12 mouse cellular contexts compared by ENCODE assay signal in genomic region chr17:64045326-64045725, GRCm38 (mm10).
A peak's percentile ranks its signal among the peaks of the same experiment; 100 is the strongest.
DNase-seq lines count a peak whose midpoint lies in the region; ATAC-seq lines count a peak whose summit lies in the region.
"Had no signal": no experiment of that assay in that cellular context is flagged by ENCODE, and none has a peak within 500 bp of the region (broad histone marks: within the 10 kb centered on the region; RNA-seq: fewer than 3 reads in every experiment).

No protein-coding gene starts in this region.

- no peak for ATAC-seq in midbrain, embryonic 15.5 days (replicated peaks)
- ATAC-seq in frontal cortex, adult (ENCODE audit: low TSS enrichment) = peak; percentile 96
- no peak for ATAC-seq in activated CD4-positive, CD25-positive, alpha-beta regulatory T cell, adult 4 months

- H3K36me3 ChIP-seq in midbrain, embryonic 10.5 days = no peaks in the 10 kb centered on the region
- no peaks in the 10 kb centered on the region for H3K36me3 ChIP-seq in midbrain, embryonic 15.5 days (replicated peaks)
- H3K36me3 ChIP-seq: embryonic facial prominence, embryonic 12.5 days; liver, embryonic 15.5 days had no signal

- H3K4me2 ChIP-seq in midbrain, embryonic 15.5 days = no peak overlapping the region
- H3K4me2 ChIP-seq: embryonic facial prominence, embryonic 12.5 days; liver, embryonic 15.5 days had no signal

- peaks cover 3% of the 10 kb centered on the region; the same call in 1 of the 2 replicates for H3K4me1 ChIP-seq in midbrain, embryonic 10.5 days
- no peaks in the 10 kb centered on the region for H3K4me1 ChIP-seq in midbrain, embryonic 15.5 days
- H3K4me1 ChIP-seq: liver, embryonic 15.5 days had no signal

- no peak overlapping the region for H3K9ac ChIP-seq in midbrain, embryonic 15.5 days
- H3K9ac ChIP-seq: embryonic facial prominence, embryonic 12.5 days; liver, embryonic 15.5 days had no signal

- intact Hi-C loops in gastrocnemius, postnatal 36 days (cut with DNase I) = no loop called here

- no peak for DNase-seq in midbrain, embryonic 10.5 days (ENCODE audit: low spot score)
- peak; percentile 19 to 20 for DNase-seq in layer of hippocampus, postnatal 25 days (ENCODE audit: extremely low spot score in 1 of 2, low spot score in 1 of 2)
- peak; percentile 69 to 74 for DNase-seq in right cerebral cortex, adult 2 months (ENCODE audit: low spot score in 2 of 2)
- no peak for DNase-seq in gastrocnemius, postnatal 36 days
- no peak for DNase-seq in thymus, postnatal 0 days (ENCODE audit: low spot score)
- DNase-seq: kidney, adult 8-10 months; midbrain, embryonic 14.5 days had no signal

- no peaks in the 10 kb centered on the region for H3K9me3 ChIP-seq in midbrain, embryonic 10.5 days (replicated peaks)
- H3K9me3 ChIP-seq in midbrain, embryonic 15.5 days = no peaks in the 10 kb centered on the region
- H3K9me3 ChIP-seq: embryonic facial prominence, embryonic 12.5 days; liver, embryonic 15.5 days had no signal

- H3K27ac ChIP-seq in midbrain, embryonic 10.5 days (replicated peaks) = 0 out of 2 replicates have a peak overlapping the region, but pooled peaks have one; percentile 33
- H3K27ac ChIP-seq in midbrain, embryonic 15.5 days = no peak overlapping the region
- H3K27ac ChIP-seq: embryonic facial prominence, embryonic 12.5 days; liver, embryonic 15.5 days had no signal

- WGBS in midbrain, embryonic 10.5 days = 68% methylated on average over 7 of the region's 7 CpGs
- 51% methylated on average over 7 of the region's 7 CpGs for WGBS in midbrain, embryonic 15.5 days

- no peak overlapping the region for H3K4me3 ChIP-seq in midbrain, embryonic 10.5 days
- no peak overlapping the region for H3K4me3 ChIP-seq in midbrain, embryonic 15.5 days
- H3K4me3 ChIP-seq: embryonic facial prominence, embryonic 12.5 days; liver, embryonic 15.5 days had no signal

- H3K27me3 ChIP-seq in midbrain, embryonic 10.5 days (ENCODE audit: low read depth, poor library complexity, severe bottlenecking) = no peaks in the 10 kb centered on the region
- no peaks in the 10 kb centered on the region for H3K27me3 ChIP-seq in midbrain, embryonic 15.5 days (replicated peaks)
- H3K27me3 ChIP-seq: embryonic facial prominence, embryonic 12.5 days; liver, embryonic 15.5 days had no signal

Comparison
In these comparisons a context has a peak if more than half of its experiments do, and no peak if none do; other contexts are left out.
1. DNase-seq: peak in layer of hippocampus, postnatal 25 days (2 of 2) and right cerebral cortex, adult 2 months (2 of 2); none in midbrain, embryonic 10.5 days (single experiment), gastrocnemius, postnatal 36 days (0 of 2) and thymus, postnatal 0 days (single experiment).